Mouse (Mus musculus) lung, postnatal 14 days (tissue): ENCODE data around the gene Olfr1436.
"Not testable (repeated sequence)": the region's sequence is repeated elsewhere in the genome, so short reads cannot be mapped to it uniquely, and the experiment has no call there.

Experiments used
- DNase-seq: peaks from one replicate; pipeline ENCODE4 v3.0.0; 2021

The Olfr1436 gene

DNA sequence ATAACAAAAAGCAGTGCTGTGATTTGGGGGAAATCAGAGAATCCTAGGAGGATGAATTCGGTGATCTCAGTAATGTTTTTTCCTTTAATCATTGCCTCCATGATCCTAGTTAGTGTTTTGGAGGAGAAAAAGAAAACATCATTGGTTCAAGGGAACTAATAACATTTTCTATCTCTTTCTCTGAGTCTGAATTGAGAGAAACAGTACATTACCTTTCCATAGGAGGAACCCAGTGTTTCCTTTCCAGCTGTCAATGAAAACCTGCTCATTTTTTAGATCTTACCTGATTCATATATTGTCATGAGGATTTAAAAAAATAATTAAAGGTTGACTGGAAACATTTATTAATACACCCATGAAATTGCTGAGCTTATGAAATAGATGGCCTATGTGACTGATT, at the start of gene Olfr1436:
Gene Olfr1436, minus strand, starts transcription at position 101 of the 400 bp plus-strand sequence.
- not testable (repeated sequence) for DNase-seq

GRCm38 (mm10) chr19:12335810-12336209, 36.9 kb upstream of the Olfr1436 start, which contains the start of gene Olfr1438-ps1:
TSS of gene Olfr1438-ps1 (minus strand) at chr19:12335910.
- DNase-seq: no peak

DNA sequence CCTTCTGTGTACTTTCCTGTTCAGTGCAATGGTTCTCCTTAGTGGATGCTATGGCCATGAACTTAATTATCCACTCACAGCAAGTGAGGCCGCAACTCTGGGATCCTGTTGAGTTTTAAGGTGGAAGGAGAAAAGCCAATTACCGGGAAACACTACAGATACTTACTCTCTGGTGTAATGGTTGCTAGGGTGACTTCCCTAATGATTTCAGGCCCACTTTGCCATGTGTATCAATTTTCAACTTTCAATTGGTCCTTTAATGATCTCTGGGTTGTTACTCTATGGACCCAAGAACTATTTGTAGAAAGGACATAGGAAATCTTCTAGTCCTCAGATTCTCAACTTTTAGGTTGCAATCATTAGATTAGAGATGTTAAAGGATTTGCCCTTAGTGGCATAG, 26.1 kb upstream of the Olfr1436 start, which contains the start of gene Olfr1437:
Gene Olfr1437, minus strand, starts transcription at position 101 of the 400 bp plus-strand sequence.
- no peak for DNase-seq

- no peak for DNase-seq
Measured at GRCm38 (mm10) chr19:12292979-12293378, 6.0 kb downstream of the Olfr1436 start.

- no peak for DNase-seq
Measured at GRCm38 (mm10) chr19:12279554-12279953, 19.4 kb downstream of the Olfr1436 start, which contains the start of gene Olfr1434. TSS of gene Olfr1434 (plus strand) at chr19:12279854.

- DNase-seq: no peak
Measured at GRCm38 (mm10) chr19:12260732-12261131, 38.2 kb downstream of the Olfr1436 start, which contains the start of gene Olfr235. TSS of gene Olfr235 (plus strand) at chr19:12261032.
